ENCODE assay signal across 15 mouse cellular contexts in the genomic region with DNA sequence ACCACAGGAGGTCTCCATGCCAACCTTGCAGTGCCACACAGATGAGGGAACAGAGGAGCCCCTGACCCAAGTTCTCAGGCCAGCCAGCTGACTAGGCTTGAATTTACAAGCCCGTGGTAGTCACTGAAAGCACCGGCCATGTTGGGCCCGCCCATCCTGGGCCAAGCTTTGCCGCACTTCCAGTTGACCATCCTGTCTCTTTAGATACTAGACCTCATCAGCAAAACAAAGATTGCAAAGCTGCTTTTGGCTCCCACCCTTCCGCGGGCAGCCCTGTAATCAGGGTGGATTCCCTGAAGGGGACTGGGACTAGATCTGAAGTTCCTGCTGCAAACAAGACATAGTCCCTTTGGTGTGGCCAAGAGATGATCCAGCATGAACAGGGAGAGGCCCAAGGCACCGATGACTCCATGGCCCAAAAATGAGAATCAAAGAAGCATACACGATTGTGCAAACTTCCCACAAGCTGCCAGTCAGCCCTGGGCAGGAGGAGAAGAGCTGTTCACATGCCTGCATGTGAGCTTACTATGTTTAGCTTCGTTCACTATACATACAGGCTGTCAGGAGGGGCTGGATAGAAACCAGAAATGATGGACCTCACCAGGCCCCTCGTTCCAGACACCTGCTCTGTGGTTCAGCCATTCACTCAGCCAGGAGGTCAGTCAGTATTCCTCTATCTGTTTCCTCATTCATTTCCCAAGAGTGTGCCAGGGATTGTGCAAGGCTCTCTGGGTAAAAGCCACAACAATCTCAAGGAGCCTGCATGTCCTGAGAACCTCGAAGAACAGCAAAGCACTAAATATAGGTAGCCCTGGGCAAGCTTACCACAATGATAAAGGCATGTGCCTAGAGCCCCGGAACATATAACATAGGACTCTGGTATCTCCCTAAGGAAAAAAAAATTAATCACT.
DNase-seq lines count a peak whose midpoint lies in the region; ATAC-seq and TF ChIP-seq lines count a peak whose summit lies in the region.
"Had no signal": no experiment of that assay in that cellular context is flagged by ENCODE, and none has a peak within 500 bp of the region (broad histone marks: within the 10 kb centered on the region; RNA-seq: fewer than 3 reads in every experiment).

No protein-coding gene starts in this region.

- ATAC-seq in inflammation-experienced regulatory T-cells, adult 6 months: no peak
- ATAC-seq: forebrain, embryonic 13.5 days had no signal

- H3K27ac ChIP-seq in gastrocnemius, adult 2 months: no peak overlapping the region
- peak overlapping the region; percentile 71 for H3K27ac ChIP-seq in ES-E14 (ENCODE audit: insufficient read depth, low read depth, low read length, poor library complexity, severe bottlenecking)
- H3K27ac ChIP-seq: embryonic facial prominence, embryonic 10.5 days; forebrain, embryonic 13.5 days; left cerebral cortex, adult 2 months; liver, embryonic 14.5 days had no signal

- no peaks in the 10 kb centered on the region for H3K36me3 ChIP-seq in ES-E14 (ENCODE audit: control insufficient read depth, insufficient read depth, low read length, poor library complexity, severe bottlenecking)
- H3K36me3 ChIP-seq: embryonic facial prominence, embryonic 10.5 days had no signal

- peaks cover 24 to 29% of the 10 kb centered on the region in 2 experiments for H3K4me1 ChIP-seq in ES-E14 (ENCODE audit: control insufficient read depth in 2 of 2, insufficient read depth in 2 of 2, low read length in 2 of 2, poor library complexity in 1 of 2)

- peak; percentile 36 for DNase-seq in gastrocnemius, adult 2 months
- DNase-seq in gastrocnemius, postnatal 36 days: no peak
- no peak for DNase-seq in ES-E14 (ENCODE audit: low read depth, low spot score)
- DNase-seq in fibroblast of lung, adult 2 months (ENCODE audit: low read depth): peak; percentile 75
- peak; percentile 47 for DNase-seq in lung, postnatal 14 days
- DNase-seq in thymus, postnatal 36 days: no peak
- no peak for DNase-seq in right cerebral cortex, postnatal 10 days (ENCODE audit: low spot score in 2 of 2)
- DNase-seq: cerebellum, adult 11-12 months; kidney, postnatal 36 days; right cerebral cortex, postnatal 14 days had no signal

- in situ Hi-C loops in ES-E14 (cut with MboI; ENCODE audit: low sequenced_read_pairs in 2 of 2, unreplicated experiment in 2 of 2): no loop called here

- intact Hi-C loops in gastrocnemius, adult 2 months (cut with DNase I): no loop called here
- intact Hi-C loops in gastrocnemius, postnatal 36 days (cut with DNase I): no loop called here

- no peak overlapping the region for H3K4me3 ChIP-seq in gastrocnemius, adult 2 months
- no peak overlapping the region for H3K4me3 ChIP-seq in ES-E14 (ENCODE audit: insufficient read depth in 1 of 2, low read depth in 1 of 2, low read length in 2 of 2, poor library complexity in 1 of 2, severe bottlenecking in 1 of 2)
- H3K4me3 ChIP-seq: embryonic facial prominence, embryonic 10.5 days; forebrain, embryonic 13.5 days; left cerebral cortex, adult 2 months had no signal

- no peaks in the 10 kb centered on the region for H3K9me3 ChIP-seq in ES-E14 (ENCODE audit: control insufficient read depth, insufficient read depth, low read depth, low read length)
- H3K9me3 ChIP-seq: embryonic facial prominence, embryonic 10.5 days; forebrain, embryonic 13.5 days had no signal

- no peak for TF ChIP-seq CTCF in gastrocnemius, adult 2 months (IDR thresholded peaks at IDR 0.05)

- peak overlapping the region; percentile 36; the same call in 1 of the 2 replicates for H3K9ac ChIP-seq in ES-E14 (ENCODE audit: insufficient read depth, low read depth, low read length, poor library complexity, severe bottlenecking)
- H3K9ac ChIP-seq: forebrain, embryonic 13.5 days; liver, embryonic 14.5 days had no signal

TF ChIP-seq in ES-E14, 5 proteins besides CTCF, POLR2A, EP300 and RAD21:
- TF ChIP-seq ZC3H11A (IDR thresholded peaks at IDR 0.05; ENCODE audit: borderline replicate concordance, low read depth, low read length): no peak
- no peak for TF ChIP-seq HCFC1 (IDR thresholded peaks at IDR 0.05; ENCODE audit: borderline replicate concordance, insufficient read depth, low read length)
- TF ChIP-seq MAFK (IDR thresholded peaks at IDR 0.05; ENCODE audit: insufficient read depth, low read depth, low read length): no peak
- TF ChIP-seq CHD2 (IDR thresholded peaks at IDR 0.05; ENCODE audit: low read depth, low read length): no peak
- TF ChIP-seq ZNF384 (IDR thresholded peaks at IDR 0.05; ENCODE audit: low read depth, low read length): no peak

Comparison
In these comparisons a context has a peak if more than half of its experiments do, and no peak if none do; other contexts are left out.
1. DNase-seq: peak in gastrocnemius, adult 2 months (single experiment), fibroblast of lung, adult 2 months (single experiment) and lung, postnatal 14 days (single experiment); none in gastrocnemius, postnatal 36 days (0 of 2), ES-E14 (single experiment), thymus, postnatal 36 days (0 of 2) and right cerebral cortex, postnatal 10 days (0 of 2).